Mouse (Mus musculus) MEL (cell line): ENCODE results near the gene Sbno2. TPM values are rescaled to one million over a fixed set of nuclear protein-coding genes. Genes with fewer than 3 reads are reported as not detected.
A peak's percentile ranks its signal among the peaks of the same experiment; 100 is the strongest.

Experiments
- DNase-seq: peaks from one replicate; pipeline ENCODE4 v3.0.0; 2011; ENCODE audit warnings: low read depth, low spot score
- H3K27ac ChIP-seq: 2 replicates; pipeline ENCODE4 v1.5.1; 2012; ENCODE audit warnings: low read depth, mild to moderate bottlenecking, control low read depth, low read length, moderate library complexity; ENCODE audit not compliant: control insufficient read depth
- H3K27me3 ChIP-seq, 2 experiments: fragments of 150-350 bp in 1 of 2; sonication (generic) in 1 of 2; 2 replicates each; pipeline ENCODE4 v1.6.1; 2012; ENCODE audit warnings: low read length in 2 of 2, mild to moderate bottlenecking in 2 of 2, improper control_type of control experiment in 1 of 2, moderate library complexity in 1 of 2; ENCODE audit not compliant: insufficient read depth in 2 of 2, control insufficient read depth in 1 of 2
- H3K36me3 ChIP-seq, 2 experiments: 2 replicates each; pipeline ENCODE4 v1.6.1; 2012 to 2014; ENCODE audit warnings: low read length in 2 of 2, improper control_type of control experiment in 1 of 2, inconsistent platforms in 1 of 2, mild to moderate bottlenecking in 1 of 2; ENCODE audit not compliant: insufficient read depth in 2 of 2, control insufficient read depth in 1 of 2
- H3K4me1 ChIP-seq, 2 experiments: fragments of 150-350 bp in 1 of 2; sonication (generic) in 1 of 2; 2 replicates each; pipeline ENCODE4 v1.6.1; 2012; ENCODE audit warnings: low read length in 2 of 2, improper control_type of control experiment in 1 of 2, mild to moderate bottlenecking in 1 of 2; ENCODE audit not compliant: insufficient read depth in 2 of 2, control insufficient read depth in 1 of 2
- H3K4me3 ChIP-seq, 2 experiments: fragments of 150-350 bp in 1 of 2; sonication (generic) in 1 of 2; 2 replicates each; pipeline ENCODE4 v1.5.1; 2012; ENCODE audit warnings: low read depth in 2 of 2, low read length in 2 of 2, mild to moderate bottlenecking in 2 of 2, moderate library complexity in 2 of 2, control low read depth in 1 of 2, improper control_type of control experiment in 1 of 2; ENCODE audit not compliant: control insufficient read depth in 1 of 2, insufficient read depth in 1 of 2
- H3K79me2 ChIP-seq: 2 replicates; pipeline ENCODE4 v1.6.1; 2012; ENCODE audit warnings: mild to moderate bottlenecking, low read length, moderate library complexity; ENCODE audit not compliant: control insufficient read depth, poor library complexity, insufficient read depth
- H3K9ac ChIP-seq: 2 replicates; pipeline ENCODE4 v1.6.1; 2012; ENCODE audit warnings: low read depth, mild to moderate bottlenecking, control low read depth, low read length, moderate library complexity; ENCODE audit not compliant: control insufficient read depth, poor library complexity, severe bottlenecking
- H3K9me3 ChIP-seq: fragments of 150-350 bp; sonication (generic); replicated peaks from 2 replicates; pipeline ENCODE4 v1.6.1; 2012; ENCODE audit warnings: mild to moderate bottlenecking, low read length, improper control_type of control experiment, moderate library complexity; ENCODE audit not compliant: insufficient read depth
- BHLHE40 ChIP-seq: IDR thresholded peaks from 2 replicates; pipeline ENCODE4 v1.6.1; 2012; ENCODE audit warnings: low read depth, mild to moderate bottlenecking, inconsistent platforms, low read length, improper control_type of control experiment, borderline replicate concordance
- CHD1 ChIP-seq: IDR thresholded peaks from 2 replicates; pipeline ENCODE4 v1.6.1; 2012; ENCODE audit warnings: low read depth, mild to moderate bottlenecking, inconsistent platforms, low read length, improper control_type of control experiment
- CHD2 ChIP-seq: IDR thresholded peaks from 2 replicates; pipeline ENCODE4 v1.6.1; 2011; ENCODE audit warnings: low read length, improper control_type of control experiment
- ELF1 ChIP-seq: IDR thresholded peaks from 2 replicates; pipeline ENCODE4 v1.6.1; 2014; ENCODE audit warnings: low read depth, mild to moderate bottlenecking, inconsistent platforms, low read length, improper control_type of control experiment, moderate library complexity
- EP300 ChIP-seq, 2 experiments: IDR thresholded peaks; 2 replicates each; pipeline ENCODE4 v1.6.1; 2011; ENCODE audit warnings: improper control_type of control experiment in 2 of 2, low read length in 2 of 2, low read depth in 1 of 2, mild to moderate bottlenecking in 1 of 2
- ETS1 ChIP-seq: IDR thresholded peaks from 2 replicates; pipeline ENCODE4 v1.6.1; 2012; ENCODE audit warnings: low read depth, mild to moderate bottlenecking, inconsistent platforms, low read length, improper control_type of control experiment, moderate library complexity
- GABPA ChIP-seq: IDR thresholded peaks from 2 replicates; pipeline ENCODE4 v1.6.1; 2012; ENCODE audit warnings: low read depth, mild to moderate bottlenecking, inconsistent platforms, low read length, improper control_type of control experiment, moderate library complexity
- GATA1 ChIP-seq: IDR thresholded peaks from 2 replicates; pipeline ENCODE4 v1.6.1; 2011; ENCODE audit warnings: low read depth, low read length, improper control_type of control experiment
- KAT2A ChIP-seq: conservative IDR thresholded peaks from 2 replicates; pipeline ENCODE4 v1.6.1; 2012; ENCODE audit warnings: low read depth, low read length, improper control_type of control experiment, inconsistent platforms
- MAX ChIP-seq: IDR thresholded peaks from 2 replicates; pipeline ENCODE4 v1.6.1; 2011; ENCODE audit warnings: low read length, improper control_type of control experiment
- MXI1 ChIP-seq: IDR thresholded peaks from 2 replicates; pipeline ENCODE4 v1.6.1; 2011; ENCODE audit warnings: mild to moderate bottlenecking, low read depth, low read length, improper control_type of control experiment
- MYB ChIP-seq: IDR thresholded peaks from 2 replicates; pipeline ENCODE4 v1.6.1; 2011; ENCODE audit warnings: mild to moderate bottlenecking, low read depth, low read length, improper control_type of control experiment
- NELFE ChIP-seq: IDR thresholded peaks from 2 replicates; pipeline ENCODE4 v1.6.1; 2011; ENCODE audit warnings: low read depth, low read length, improper control_type of control experiment
- NRF1 ChIP-seq: IDR thresholded peaks from 2 replicates; pipeline ENCODE4 v1.6.1; 2014; ENCODE audit warnings: low read depth, mild to moderate bottlenecking, inconsistent platforms, low read length, improper control_type of control experiment, moderate library complexity; ENCODE audit not compliant: poor library complexity, insufficient read depth, severe bottlenecking
- POLR2A ChIP-seq, 2 experiments: IDR thresholded peaks; 2 replicates each; pipeline ENCODE4 v1.6.1; 2011 to 2012; ENCODE audit warnings: low read length in 2 of 2, mild to moderate bottlenecking in 2 of 2, control low read depth in 1 of 2, improper control_type of control experiment in 1 of 2, low read depth in 1 of 2, moderate library complexity in 1 of 2; ENCODE audit not compliant: control insufficient read depth in 1 of 2, insufficient read depth in 1 of 2, poor library complexity in 1 of 2
- POLR2AphosphoS2 ChIP-seq: IDR thresholded peaks from 2 replicates; pipeline ENCODE4 v1.6.1; 2011; ENCODE audit warnings: low read length, improper control_type of control experiment
- POLR2AphosphoS5 ChIP-seq: IDR thresholded peaks from 2 replicates; pipeline ENCODE4 v1.6.1; 2012; ENCODE audit warnings: low read depth, borderline replicate concordance, mild to moderate bottlenecking, inconsistent platforms, low read length, moderate library complexity, mixed read lengths
- RAD21 ChIP-seq: IDR thresholded peaks from 2 replicates; pipeline ENCODE4 v1.6.1; 2011; ENCODE audit warnings: mild to moderate bottlenecking, low read depth, low read length, improper control_type of control experiment
- RCOR1 ChIP-seq: IDR thresholded peaks from 2 replicates; pipeline ENCODE4 v1.6.1; 2012; ENCODE audit warnings: low read depth, mild to moderate bottlenecking, inconsistent platforms, low read length, improper control_type of control experiment
- SIN3A ChIP-seq: IDR thresholded peaks from 2 replicates; pipeline ENCODE4 v1.6.1; 2012; ENCODE audit warnings: low read length, improper control_type of control experiment, inconsistent platforms
- UBTF ChIP-seq: IDR thresholded peaks from 2 replicates; pipeline ENCODE4 v1.6.1; 2012; ENCODE audit warnings: low read depth, mild to moderate bottlenecking, inconsistent platforms, low read length, improper control_type of control experiment, moderate library complexity, borderline replicate concordance; ENCODE audit not compliant: insufficient read depth
- USF2 ChIP-seq, 2 experiments: IDR thresholded peaks; 2 replicates each; pipeline ENCODE4 v1.6.1; 2011 to 2012; ENCODE audit warnings: improper control_type of control experiment in 2 of 2, low read length in 2 of 2, borderline replicate concordance in 1 of 2, inconsistent platforms in 1 of 2, low read depth in 1 of 2, mild to moderate bottlenecking in 1 of 2; ENCODE audit not compliant: insufficient read depth in 1 of 2
- ZC3H11A ChIP-seq: IDR thresholded peaks from 2 replicates; pipeline ENCODE4 v1.6.1; 2012; ENCODE audit warnings: low read depth, mild to moderate bottlenecking, inconsistent platforms, low read length, improper control_type of control experiment
- ZMIZ1 ChIP-seq: IDR thresholded peaks from 2 replicates; pipeline ENCODE4 v1.6.1; 2012; ENCODE audit warnings: low read depth, mild to moderate bottlenecking, inconsistent platforms, low read length, improper control_type of control experiment, moderate library complexity
- polyA plus RNA-seq, 2 experiments: library from polyadenylated mRNA; stranded (reverse) in 1 of 2; unstranded in 1 of 2; fragments of >175 nt in 1 of 2; fragments of >200 nt in 1 of 2; gene quantifications; 2 replicates each; pipeline versions ENCODE4 v1.2.1 to v1.2.4; 2012; ENCODE audit warnings: low replicate concordance in 2 of 2, low read depth in 1 of 2; ENCODE audit not compliant: insufficient read length in 2 of 2, insufficient read depth in 1 of 2, missing spikeins in 1 of 2
- total RNA-seq: library from RNA; depleted of rRNA; stranded (reverse); fragments of 300-350 nt; gene quantifications from 2 replicates; pipeline ENCODE4 v1.2.3, GENCODE M21; 2012

Sbno2 gene
- total and polyA plus RNA-seq, 3 experiments, result 15.8 to 29.0 TPM; not detected in 1

GRCm38 (mm10) chr10:80146568-80147011 is 41.2 kb upstream of the Sbno2 start:
- Histone ChIP-seq H3K4me3 (no peak overlapping the region), H3K4me1 (peaks cover 0 to 41% of the 10 kb centered on the region in 2 experiments; a peak in 2 of 4 replicates), H3K36me3 (peaks cover 0 to 12% of the 10 kb centered on the region in 2 experiments; a peak in 2 of 4 replicates), H3K27ac (peak overlapping the region; percentile 34), H3K27me3 (no peaks in the 10 kb centered on the region)
- DNase-seq, result no peak
- no peak for TF ChIP-seq USF2 (IDR thresholded peaks at IDR 0.05; ENCODE audit: borderline replicate concordance in 1 of 2, insufficient read depth in 1 of 2, low read depth in 1 of 2, low read length in 2 of 2)
- no peak for TF ChIP-seq CHD1
- no peak for TF ChIP-seq POLR2A (IDR thresholded peaks at IDR 0.05; ENCODE audit: control insufficient read depth in 1 of 2, insufficient read depth in 1 of 2, low read depth in 1 of 2, low read length in 2 of 2, poor library complexity in 1 of 2)
- TF ChIP-seq MXI1, result 0 out of 2 replicates have a peak, but pooled peaks have one; percentile 1
- no peak for TF ChIP-seq BHLHE40
- TF ChIP-seq ETS1, result no peak
- TF ChIP-seq RCOR1, result no peak
- TF ChIP-seq SIN3A, result 0 out of 2 replicates have a peak, but pooled peaks have one; percentile 23
- TF ChIP-seq MYB, result no peak
- TF ChIP-seq CHD2, result no peak
- TF ChIP-seq ZC3H11A, result no peak
- no peak for TF ChIP-seq EP300 (IDR thresholded peaks at IDR 0.05; ENCODE audit: low read depth in 1 of 2, low read length in 2 of 2)
- no peak for TF ChIP-seq KAT2A
- TF ChIP-seq NELFE, result no peak
- no peak for TF ChIP-seq RAD21
- no peak for TF ChIP-seq POLR2AphosphoS5
- no peak for TF ChIP-seq ZMIZ1
- no peak for TF ChIP-seq UBTF
- TF ChIP-seq GABPA, result no peak
- no peak for TF ChIP-seq ELF1
- TF ChIP-seq POLR2AphosphoS2, result peak; percentile 6; the same call in 1 of the 2 replicates
- no peak for TF ChIP-seq MAX
- no peak for TF ChIP-seq NRF1
- no peak for TF ChIP-seq GATA1
- TF ChIP-seq, all 39 proteins: peak for 3
- Histone ChIP-seq H3K9ac (no peak overlapping the region), H3K9me3 (no peaks in the 10 kb centered on the region), H3K79me2 (peaks cover 42% of the 10 kb centered on the region)
